Mouse (Mus musculus): Measurements from ENCODE around the gene Abhd12b. TPM values are rescaled to one million over a fixed set of nuclear protein-coding genes. Genes with fewer than 3 reads are reported as not detected.

Gene Abhd12b
- polyA plus RNA-seq, 1 experiment from 2014 or later = not detected

GRCm38 (mm10) chr12:70216229-70216800, 62.4 kb downstream of the Abhd12b start:
- Histone ChIP-seq H3K4me2 (ENCODE audit: low read depth, low read length) (no peak overlapping the region), H3K4me1 (ENCODE audit: insufficient read depth) (peaks cover 16% of the 10 kb centered on the region), H3K9ac (replicated peaks) (no peak overlapping the region), H3K27me3 (ENCODE audit: insufficient read depth, low read length) (no peaks in the 10 kb centered on the region), H3K27ac (ENCODE audit: low read depth) (no peak overlapping the region), H3K9me3 (ENCODE audit: low read length) (no peaks in the 10 kb centered on the region), H3K4me3 (ENCODE audit: low read depth, low read length) (no peak overlapping the region), H3K36me3 (replicated peaks; ENCODE audit: insufficient read depth, low read length) (peaks cover 69% of the 10 kb centered on the region)
- no peak for TF ChIP-seq EP300 (IDR thresholded peaks at IDR 0.05; ENCODE audit: low read depth)
- no peak for ATAC-seq
- DNase-seq = no peak
- WGBS (ENCODE audit: insufficient replicate concordance) = 78% methylated on average over 16 of the region's 16 CpGs

- no peaks in the 10 kb centered on the region for H3K27me3 ChIP-seq (ENCODE audit: insufficient read depth, low read length)
- no peak overlapping the region for H3K9ac ChIP-seq (replicated peaks)
- TF ChIP-seq CTCF (IDR thresholded peaks at IDR 0.05; ENCODE audit: low read depth) (no peak), EP300 (IDR thresholded peaks at IDR 0.05; ENCODE audit: low read depth) (no peak; the same call in 1 of the 2 replicates)
- WGBS (ENCODE audit: insufficient replicate concordance) = 36% methylated on average over 8 of the region's 8 CpGs
- H3K9me3 ChIP-seq (ENCODE audit: low read length) = no peaks in the 10 kb centered on the region
- ATAC-seq = peak; percentile 34; the same call in 1 of the 2 replicates
- peaks cover 50% of the 10 kb centered on the region for H3K36me3 ChIP-seq (replicated peaks; ENCODE audit: insufficient read depth, low read length)
- H3K4me3 ChIP-seq (ENCODE audit: low read depth, low read length) = no peak overlapping the region
- peak overlapping the region; percentile 76 for H3K27ac ChIP-seq (ENCODE audit: low read depth)
- DNase-seq = no peak
- 0 out of 2 replicates have a peak overlapping the region, but pooled peaks have one; percentile 18 for H3K4me2 ChIP-seq (ENCODE audit: low read depth, low read length)
- H3K4me1 ChIP-seq (ENCODE audit: insufficient read depth) = peaks cover 16% of the 10 kb centered on the region
These were observed 65.0 kb downstream of the Abhd12b start for GRCm38 (mm10) chr12:70218795-70219540.

- Histone ChIP-seq H3K27me3 (ENCODE audit: insufficient read depth, low read length) (no peaks in the 10 kb centered on the region), H3K9ac (replicated peaks) (no peak overlapping the region)
- TF ChIP-seq EP300 (IDR thresholded peaks at IDR 0.05; ENCODE audit: low read depth) (no peak), CTCF (IDR thresholded peaks at IDR 0.05; ENCODE audit: low read depth) (no peak)
These were observed 67.5 kb downstream of the Abhd12b start for GRCm38 (mm10) chr12:70221425-70221824.

GRCm38 (mm10) chr12:70223331-70223730, 69.4 kb downstream of the Abhd12b start:
- H3K4me3 ChIP-seq (ENCODE audit: low read depth, low read length) = no peak overlapping the region
- no peak overlapping the region for H3K9ac ChIP-seq (replicated peaks)
- TF ChIP-seq EP300 (IDR thresholded peaks at IDR 0.05; ENCODE audit: low read depth) (no peak), CTCF (IDR thresholded peaks at IDR 0.05; ENCODE audit: low read depth) (no peak)

More at GRCm38 (mm10) chr12:70221425-70221824, 67.5 kb downstream of the Abhd12b start:
- H3K4me3 ChIP-seq (ENCODE audit: low read depth, low read length) = no peak overlapping the region
- 56% methylated on average over 5 of the region's 5 CpGs for WGBS (ENCODE audit: insufficient replicate concordance)
- DNase-seq = no peak
- H3K4me1 ChIP-seq (ENCODE audit: insufficient read depth) = peaks cover 20% of the 10 kb centered on the region
- no peaks in the 10 kb centered on the region for H3K9me3 ChIP-seq (ENCODE audit: low read length)
- no peak for ATAC-seq
- peak overlapping the region; percentile 53; the same call in 1 of the 2 replicates for H3K27ac ChIP-seq (ENCODE audit: low read depth)
- no peak overlapping the region for H3K4me2 ChIP-seq (ENCODE audit: low read depth, low read length)
- H3K36me3 ChIP-seq (replicated peaks; ENCODE audit: insufficient read depth, low read length) = peaks cover 38% of the 10 kb centered on the region

GRCm38 (mm10) chr12:70226655-70227054, 72.7 kb downstream of the Abhd12b start:
- Histone ChIP-seq H3K9me3 (ENCODE audit: low read length) (no peaks in the 10 kb centered on the region), H3K4me3 (ENCODE audit: low read depth, low read length) (peak overlapping the region; percentile 78), H3K4me1 (ENCODE audit: insufficient read depth) (peaks cover 42% of the 10 kb centered on the region), H3K36me3 (replicated peaks; ENCODE audit: insufficient read depth, low read length) (no peaks in the 10 kb centered on the region; the same call in 1 of the 2 replicates), H3K27ac (ENCODE audit: low read depth) (peak overlapping the region; percentile 91), H3K9ac (replicated peaks) (peak overlapping the region; percentile 82), H3K4me2 (ENCODE audit: low read depth, low read length) (peak overlapping the region; percentile 81), H3K27me3 (ENCODE audit: insufficient read depth, low read length) (no peaks in the 10 kb centered on the region)
- TF ChIP-seq EP300 (IDR thresholded peaks at IDR 0.05; ENCODE audit: low read depth) = no peak
- TF ChIP-seq CTCF (IDR thresholded peaks at IDR 0.05; ENCODE audit: low read depth) = no peak
- peak; percentile 9; the same call in 1 of the 2 replicates for ATAC-seq
- WGBS (ENCODE audit: insufficient replicate concordance) = 16% methylated on average over 5 of the region's 5 CpGs
- DNase-seq = peak; percentile 41

More at GRCm38 (mm10) chr12:70223331-70223730, 69.4 kb downstream of the Abhd12b start:
- Histone ChIP-seq H3K27ac (ENCODE audit: low read depth) (peak overlapping the region; percentile 55), H3K4me2 (ENCODE audit: low read depth, low read length) (peak overlapping the region; percentile 56), H3K36me3 (replicated peaks; ENCODE audit: insufficient read depth, low read length) (peaks cover 22% of the 10 kb centered on the region), H3K27me3 (ENCODE audit: insufficient read depth, low read length) (no peaks in the 10 kb centered on the region), H3K9me3 (ENCODE audit: low read length) (no peaks in the 10 kb centered on the region), H3K4me1 (ENCODE audit: insufficient read depth) (peaks cover 32% of the 10 kb centered on the region)
- ATAC-seq (no peak), DNase-seq (no peak)
- WGBS (ENCODE audit: insufficient replicate concordance) = 54% methylated on average over 4 of the region's 4 CpGs
